8 mouse cellular contexts compared by ENCODE assay signal in genomic region chr2:113216746-113217461, GRCm38 (mm10). TPM values are rescaled to one million over a fixed set of nuclear protein-coding genes. Genes with fewer than 3 reads are reported as not detected.
A peak's percentile ranks its signal among the peaks of the same experiment; 100 is the strongest.
DNase-seq lines count a peak whose midpoint lies in the region; ATAC-seq and TF ChIP-seq lines count a peak whose summit lies in the region.

Ryr3 (minus strand) TSS chr2:113217096.

- peak within 1 kb of the TSS; percentile 52 for H3K9ac ChIP-seq in heart, embryonic 15.5 days
- H3K9ac ChIP-seq in midbrain, embryonic 13.5 days (replicated peaks), result peak within 1 kb of the TSS; percentile 76

- H3K4me3 ChIP-seq in heart, embryonic 15.5 days, result peak within 1 kb of the TSS; percentile 55
- H3K4me3 ChIP-seq in left cerebral cortex, adult 2 months, result peak within 1 kb of the TSS; percentile 65
- H3K4me3 ChIP-seq in midbrain, embryonic 13.5 days (replicated peaks), result peak within 1 kb of the TSS; percentile 65

- WGBS in heart, embryonic 15.5 days, result under 1% methylated on average over 58 of the region's 72 CpGs
- WGBS in midbrain, embryonic 13.5 days, result 0% methylated on average over 49 of the region's 72 CpGs

- intact Hi-C loops in left cerebral cortex, adult 2 months (cut with DNase I), result loop anchor here (5.0 kb wide), 3 partner anchors 270 to 415 kb away; no protein-coding TSS in a partner anchor

- DNase-seq in thymus, postnatal 4 days, result peak; percentile 8
- DNase-seq in thymus, postnatal 25 days, result no peak
- DNase-seq in embryo, embryonic 11 days, result peak; percentile 77
- peak; percentile 77 for DNase-seq in left cerebral cortex, adult 2 months (ENCODE audit: extremely low spot score in 1 of 2, low spot score in 2 of 2)
- DNase-seq in telencephalon, adult 2 months (ENCODE audit: low read depth, low spot score), result peak; percentile 36

- peaks cover 40% of the 10 kb centered on the region for H3K27me3 ChIP-seq in heart, embryonic 15.5 days
- peaks cover 38% of the 10 kb centered on the region for H3K27me3 ChIP-seq in midbrain, embryonic 13.5 days

- no peaks in the 10 kb centered on the region for H3K9me3 ChIP-seq in heart, embryonic 15.5 days (replicated peaks)
- peaks cover 5% of the 10 kb centered on the region; the same call in 1 of the 2 replicates for H3K9me3 ChIP-seq in midbrain, embryonic 13.5 days

- peak; percentile 24 for TF ChIP-seq CTCF in left cerebral cortex, adult 2 months (IDR thresholded peaks at IDR 0.05)

- H3K36me3 ChIP-seq in heart, embryonic 15.5 days, result no peaks in the 10 kb centered on the region
- no peaks in the 10 kb centered on the region for H3K36me3 ChIP-seq in midbrain, embryonic 13.5 days

- 0 out of 2 replicates have a peak, but pooled peaks cover 2% of the 10 kb centered on the region for H3K4me1 ChIP-seq in heart, embryonic 15.5 days (replicated peaks)
- peaks cover 12% of the 10 kb centered on the region; the same call in 1 of the 2 replicates for H3K4me1 ChIP-seq in midbrain, embryonic 13.5 days (replicated peaks)

- peak; percentile 88 for ATAC-seq in heart, embryonic 15.5 days (replicated peaks; ENCODE audit: insufficient number of reproducible peaks, insufficient read depth, low FRiP score, low read depth)
- peak; percentile 99 for ATAC-seq in midbrain, embryonic 13.5 days
- ATAC-seq in CD4-positive, CD25-positive, alpha-beta regulatory T cell, adult 4 months, result no peak

- peak within 1 kb of the TSS; percentile 84 for H3K4me2 ChIP-seq in heart, embryonic 15.5 days
- H3K4me2 ChIP-seq in midbrain, embryonic 13.5 days (replicated peaks), result peak within 1 kb of the TSS; percentile 76

- H3K27ac ChIP-seq in heart, embryonic 15.5 days, result no peak within 1 kb of the TSS
- peak within 1 kb of the TSS; percentile 82 for H3K27ac ChIP-seq in left cerebral cortex, adult 2 months
- peak within 1 kb of the TSS; percentile 86 for H3K27ac ChIP-seq in midbrain, embryonic 13.5 days

RNA-seq across cellular contexts. Expression of gene Ryr3, which starts in this region (rescaled TPM):
- 3.7 and 4.2 TPM in 2 replicates for polyA plus RNA-seq in heart, embryonic 15.5 days (2015; fragmentation: Nextera tagmentation; extraction: Ambion mirVana)
- total RNA-seq in left cerebral cortex, adult 2 months (2021), result 10 to 100 TPM; 26.3 to 33.7 TPM
- 2.1 and 3.2 TPM in 2 replicates for polyA plus RNA-seq in midbrain, embryonic 13.5 days (2015; fragmentation: Nextera tagmentation; extraction: Ambion mirVana)
- polyA plus RNA-seq in CD4-positive, CD25-positive, alpha-beta regulatory T cell, adult 4 months (2017; shearing (Covaris generic)), result 1 to 10 TPM; 1.9 to 2.2 TPM
